Mouse (Mus musculus): ENCODE measurements at regions not wholly inside any gene's neighbourhood (a gene's known extent, or its start where the extent isn't known, plus 50 kb on each side); places are given as distances from the start of the nearest gene placed in this dataset.
"Not testable (repeated sequence)": the region's sequence is repeated elsewhere in the genome, so short reads cannot be mapped to it uniquely, and the experiment has no call there.

- ATAC-seq (ENCODE audit: low FRiP score, low read depth), result no peak
Observed at GRCm38 (mm10) chr13:111914348-111914913, 105.6 kb upstream of the Map3k1 start.

GRCm38 (mm10) chr13:111919417-111919816, 110.6 kb upstream of the Map3k1 start:
- H3K4me2 ChIP-seq (replicated peaks); H3K4me1 ChIP-seq; H3K36me3 ChIP-seq; H3K9ac ChIP-seq; H3K4me3 ChIP-seq; H3K27me3 ChIP-seq (replicated peaks); ATAC-seq (ENCODE audit: low FRiP score, low read depth); H3K27ac ChIP-seq: not testable (repeated sequence)
- H3K9me3 ChIP-seq, result 0 out of 2 replicates have a peak, but pooled peaks cover 14% of the 10 kb centered on the region
- 76% methylated on average over 11 of the region's 11 CpGs for WGBS

More at GRCm38 (mm10) chr13:111914348-111914913, 105.6 kb upstream of the Map3k1 start:
- Histone ChIP-seq H3K27ac (no peak overlapping the region), H3K4me2 (replicated peaks) (no peak overlapping the region), H3K4me1 (no peaks in the 10 kb centered on the region), H3K9me3 (no peaks in the 10 kb centered on the region), H3K9ac (no peak overlapping the region), H3K36me3 (no peaks in the 10 kb centered on the region), H3K27me3 (replicated peaks) (no peaks in the 10 kb centered on the region), H3K4me3 (no peak overlapping the region)
- 54% methylated on average over 5 of the region's 5 CpGs for WGBS

GRCm38 (mm10) chr13:111920534-111920933, 111.7 kb upstream of the Map3k1 start:
- no peak for ATAC-seq (ENCODE audit: low FRiP score, low read depth)
- 85% methylated on average over 2 of the region's 2 CpGs for WGBS

GRCm38 (mm10) chr13:111921142-111922035, 112.6 kb upstream of the Map3k1 start:
- Histone ChIP-seq H3K27ac (no peak overlapping the region), H3K4me2 (replicated peaks) (no peak overlapping the region)
- 97% methylated on average over 5 of the region's 5 CpGs for WGBS

More at GRCm38 (mm10) chr13:111920534-111920933, 111.7 kb upstream of the Map3k1 start:
- no peaks in the 10 kb centered on the region for H3K27me3 ChIP-seq (replicated peaks)
- H3K9ac ChIP-seq, result no peak overlapping the region
- H3K27ac ChIP-seq, result no peak overlapping the region
- H3K4me2 ChIP-seq (replicated peaks), result no peak overlapping the region
- H3K36me3 ChIP-seq, result no peaks in the 10 kb centered on the region
- no peak overlapping the region for H3K4me3 ChIP-seq
- H3K9me3 ChIP-seq, result 0 out of 2 replicates have a peak, but pooled peaks cover 14% of the 10 kb centered on the region
- no peaks in the 10 kb centered on the region for H3K4me1 ChIP-seq

GRCm38 (mm10) chr13:111925349-111925748, 116.6 kb upstream of the Map3k1 start:
- H3K4me2 ChIP-seq (replicated peaks), result no peak overlapping the region
- no peaks in the 10 kb centered on the region for H3K27me3 ChIP-seq (replicated peaks)
- 95% methylated on average over 7 of the region's 7 CpGs for WGBS
- no peak overlapping the region for H3K4me3 ChIP-seq
- no peak overlapping the region for H3K9ac ChIP-seq
- ATAC-seq (ENCODE audit: low FRiP score, low read depth), result no peak
- H3K36me3 ChIP-seq, result no peaks in the 10 kb centered on the region
- 0 out of 2 replicates have a peak, but pooled peaks cover 14% of the 10 kb centered on the region for H3K9me3 ChIP-seq
- H3K4me1 ChIP-seq, result no peaks in the 10 kb centered on the region
- no peak overlapping the region for H3K27ac ChIP-seq

More at GRCm38 (mm10) chr13:111921142-111922035, 112.6 kb upstream of the Map3k1 start:
- 0 out of 2 replicates have a peak, but pooled peaks cover 14% of the 10 kb centered on the region for H3K9me3 ChIP-seq
- no peak overlapping the region for H3K9ac ChIP-seq
- ATAC-seq (ENCODE audit: low FRiP score, low read depth), result no peak
- no peak overlapping the region for H3K4me3 ChIP-seq
- H3K36me3 ChIP-seq, result no peaks in the 10 kb centered on the region
- no peaks in the 10 kb centered on the region for H3K4me1 ChIP-seq
- H3K27me3 ChIP-seq (replicated peaks), result no peaks in the 10 kb centered on the region

GRCm38 (mm10) chr13:111926801-111927200, 118.0 kb upstream of the Map3k1 start:
- H3K4me1 ChIP-seq, result no peaks in the 10 kb centered on the region

GRCm38 (mm10) chr13:111927489-111927888, 118.7 kb upstream of the Map3k1 start:
- Histone ChIP-seq H3K9me3 (0 out of 2 replicates have a peak, but pooled peaks cover 4% of the 10 kb centered on the region), H3K4me2 (replicated peaks) (no peak overlapping the region), H3K4me3 (no peak overlapping the region), H3K9ac (no peak overlapping the region), H3K36me3 (no peaks in the 10 kb centered on the region), H3K27ac (no peak overlapping the region), H3K4me1 (no peaks in the 10 kb centered on the region), H3K27me3 (replicated peaks) (no peaks in the 10 kb centered on the region)
- no peak for ATAC-seq (ENCODE audit: low FRiP score, low read depth)
- 80% methylated on average over 3 of the region's 3 CpGs for WGBS

More at GRCm38 (mm10) chr13:111926801-111927200, 118.0 kb upstream of the Map3k1 start:
- 0 out of 2 replicates have a peak, but pooled peaks cover 11% of the 10 kb centered on the region for H3K9me3 ChIP-seq
- no peak overlapping the region for H3K9ac ChIP-seq
- no peak for ATAC-seq (ENCODE audit: low FRiP score, low read depth)
- no peaks in the 10 kb centered on the region for H3K36me3 ChIP-seq
- WGBS, result 81% methylated on average over 8 of the region's 8 CpGs
- no peaks in the 10 kb centered on the region for H3K27me3 ChIP-seq (replicated peaks)
- H3K4me3 ChIP-seq, result no peak overlapping the region
- H3K27ac ChIP-seq, result no peak overlapping the region
- H3K4me2 ChIP-seq (replicated peaks), result no peak overlapping the region

- no peak for ATAC-seq (ENCODE audit: low FRiP score, low read depth)
- H3K36me3 ChIP-seq, result no peaks in the 10 kb centered on the region
- no peaks in the 10 kb centered on the region for H3K4me1 ChIP-seq
- 86% methylated on average over 9 of the region's 9 CpGs for WGBS
- H3K4me2 ChIP-seq (replicated peaks), result no peak overlapping the region
- no peak overlapping the region for H3K27ac ChIP-seq
- no peaks in the 10 kb centered on the region for H3K27me3 ChIP-seq (replicated peaks)
- H3K9ac ChIP-seq, result no peak overlapping the region
- no peaks in the 10 kb centered on the region for H3K9me3 ChIP-seq
- H3K4me3 ChIP-seq, result no peak overlapping the region
Observed at GRCm38 (mm10) chr13:111928636-111929544, 120.1 kb upstream of the Map3k1 start.

- no peak for ATAC-seq (ENCODE audit: low FRiP score, low read depth)
- no peak overlapping the region for H3K4me2 ChIP-seq (replicated peaks)
- H3K4me3 ChIP-seq, result no peak overlapping the region
- no peaks in the 10 kb centered on the region for H3K4me1 ChIP-seq
- no peaks in the 10 kb centered on the region for H3K36me3 ChIP-seq
- no peaks in the 10 kb centered on the region for H3K9me3 ChIP-seq
- 79% methylated on average over 1 of the region's 1 CpGs for WGBS
- H3K27ac ChIP-seq, result no peak overlapping the region
- no peak overlapping the region for H3K9ac ChIP-seq
- no peaks in the 10 kb centered on the region for H3K27me3 ChIP-seq (replicated peaks)
Observed at GRCm38 (mm10) chr13:111929908-111930307, 121.1 kb upstream of the Map3k1 start.

- no peak for ATAC-seq (ENCODE audit: low FRiP score, low read depth)
- WGBS, result 86% methylated on average over 3 of the region's 3 CpGs
Observed at GRCm38 (mm10) chr13:111932464-111932863, 123.7 kb upstream of the Map3k1 start.

GRCm38 (mm10) chr13:111933526-111934240, 124.9 kb upstream of the Map3k1 start:
- no peaks in the 10 kb centered on the region for H3K36me3 ChIP-seq
- H3K4me3 ChIP-seq, result no peak overlapping the region
- no peaks in the 10 kb centered on the region for H3K9me3 ChIP-seq
- no peak overlapping the region for H3K9ac ChIP-seq
- H3K4me1 ChIP-seq, result peaks cover 5% of the 10 kb centered on the region; the same call in 1 of the 2 replicates
- no peak for ATAC-seq (ENCODE audit: low FRiP score, low read depth)
- H3K27ac ChIP-seq, result no peak overlapping the region
- WGBS, result 75% methylated on average over 8 of the region's 8 CpGs
- no peak overlapping the region for H3K4me2 ChIP-seq (replicated peaks)
- no peaks in the 10 kb centered on the region for H3K27me3 ChIP-seq (replicated peaks)

More at GRCm38 (mm10) chr13:111932464-111932863, 123.7 kb upstream of the Map3k1 start:
- no peaks in the 10 kb centered on the region for H3K9me3 ChIP-seq
- no peak overlapping the region for H3K9ac ChIP-seq
- no peaks in the 10 kb centered on the region for H3K36me3 ChIP-seq
- H3K4me2 ChIP-seq (replicated peaks), result no peak overlapping the region
- peaks cover 5% of the 10 kb centered on the region; the same call in 1 of the 2 replicates for H3K4me1 ChIP-seq
- H3K27ac ChIP-seq, result no peak overlapping the region
- H3K4me3 ChIP-seq, result no peak overlapping the region
- H3K27me3 ChIP-seq (replicated peaks), result no peaks in the 10 kb centered on the region

Data from neural tube, embryonic 12.5 days (tissue).